Mouse (Mus musculus): ENCODE measurements around the gene Dgkb.
A peak's percentile ranks its signal among the peaks of the same experiment; 100 is the strongest.

GRCm38 (mm10) chr12:37773681-37774357 is 43.7 kb upstream of the Dgkb start:
- peak; percentile 18; the same call in 1 of the 2 replicates for TF ChIP-seq CTCF (IDR thresholded peaks at IDR 0.05; ENCODE audit: low read depth)
- no peak for TF ChIP-seq EP300 (IDR thresholded peaks at IDR 0.05; ENCODE audit: low read depth)

All from liver, embryonic 14.5 days (tissue).